In the genomic region with DNA sequence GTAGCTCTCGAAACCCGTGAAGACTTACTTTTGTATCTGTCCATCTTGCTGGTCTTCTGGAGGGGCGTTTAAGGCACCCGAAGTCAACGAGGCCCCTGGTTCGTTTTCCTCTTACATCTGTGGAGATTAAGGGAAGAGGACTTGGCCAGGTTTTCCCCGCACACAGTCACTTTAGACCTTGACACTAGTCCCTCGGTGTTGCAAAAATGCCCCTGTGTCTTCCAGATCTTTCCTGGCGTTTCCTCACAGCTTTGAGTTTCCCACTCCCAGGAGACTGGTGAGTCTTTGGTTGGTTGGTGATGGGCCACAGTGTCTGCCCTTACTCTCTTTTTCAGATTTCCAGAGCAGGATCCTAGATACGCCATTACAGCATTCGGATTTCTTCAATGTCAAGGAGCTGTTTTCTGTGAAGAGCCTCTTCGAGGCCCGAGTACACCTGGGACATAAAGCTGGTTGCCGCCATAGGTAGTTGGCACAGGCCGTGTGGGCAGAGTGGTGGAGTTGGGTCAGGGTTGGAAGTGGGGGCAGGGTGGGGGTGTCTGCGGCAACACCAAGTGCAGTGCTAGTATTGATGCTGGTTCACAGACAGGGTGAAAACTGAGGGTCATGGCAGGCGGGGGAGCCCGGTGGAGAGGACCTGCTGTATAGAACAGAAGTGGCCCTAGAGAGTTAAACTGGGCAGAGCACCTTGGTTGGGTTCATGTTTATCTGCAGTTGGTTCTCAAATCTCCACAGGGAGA, we compare ENCODE assay signal across 8 mouse cellular contexts. TPM values are rescaled to one million over a fixed set of nuclear protein-coding genes. Genes with fewer than 3 reads are reported as not detected.
A peak's percentile ranks its signal among the peaks of the same experiment; 100 is the strongest.
DNase-seq lines count a peak whose midpoint lies in the region; ATAC-seq and TF ChIP-seq lines count a peak whose summit lies in the region.

No protein-coding gene starts in this region.

- H3K36me3 ChIP-seq in heart, embryonic 11.5 days (ENCODE audit: control insufficient read depth, insufficient read depth, low read length), result peaks cover 15% of the 10 kb centered on the region
- H3K36me3 ChIP-seq in ES-Bruce4 (ENCODE audit: control insufficient read depth, insufficient read depth, low read length, poor library complexity, severe bottlenecking), result peaks cover 18% of the 10 kb centered on the region
- peaks cover 21% of the 10 kb centered on the region for H3K36me3 ChIP-seq in forebrain, embryonic 11.5 days (ENCODE audit: control insufficient read depth, insufficient read depth, low read length)
- peaks cover 43% of the 10 kb centered on the region for H3K36me3 ChIP-seq in liver, embryonic 12.5 days

- DNase-seq in heart, postnatal 25 days (ENCODE audit: low spot score), result no peak
- peak; percentile 48 for DNase-seq in forebrain, embryonic 11.5 days (ENCODE audit: low spot score)
- no peak for DNase-seq in spleen, postnatal 14 days (ENCODE audit: low spot score in 2 of 2)
- no peak for DNase-seq in left cerebral cortex, adult 18-20 months (ENCODE audit: low spot score in 2 of 2)

- WGBS in heart, embryonic 11.5 days (ENCODE audit: insufficient replicate concordance), result 51% methylated on average over 18 of the region's 18 CpGs
- WGBS in forebrain, embryonic 11.5 days, result 54% methylated on average over 18 of the region's 18 CpGs
- WGBS in liver, embryonic 12.5 days (ENCODE audit: insufficient replicate concordance), result 43% methylated on average over 18 of the region's 18 CpGs

- TF ChIP-seq POLR2A in ES-Bruce4 (IDR thresholded peaks at IDR 0.05; ENCODE audit: insufficient read depth, low read length), result no peak

- no peak for ATAC-seq in heart, embryonic 11.5 days (replicated peaks; ENCODE audit: insufficient number of reproducible peaks, low FRiP score, low TSS enrichment)
- no peak for ATAC-seq in forebrain, embryonic 11.5 days (replicated peaks; ENCODE audit: low FRiP score)
- ATAC-seq in liver, embryonic 12.5 days, result no peak
- no peak for ATAC-seq in CD4-positive, CD25-positive, alpha-beta regulatory T cell, adult 4 months

- peaks cover 5% of the 10 kb centered on the region; the same call in 1 of the 2 replicates for H3K4me1 ChIP-seq in heart, embryonic 11.5 days (ENCODE audit: control insufficient read depth, insufficient read depth, low read length)
- H3K4me1 ChIP-seq in ES-Bruce4 (ENCODE audit: control insufficient read depth, insufficient read depth, low read length), result no peaks in the 10 kb centered on the region
- H3K4me1 ChIP-seq in forebrain, embryonic 11.5 days (replicated peaks; ENCODE audit: control insufficient read depth, insufficient read depth, low read length), result peaks cover 11% of the 10 kb centered on the region
- peaks cover 19% of the 10 kb centered on the region for H3K4me1 ChIP-seq in liver, embryonic 12.5 days

- peak overlapping the region; percentile 91 for H3K4me2 ChIP-seq in heart, embryonic 11.5 days
- H3K4me2 ChIP-seq in forebrain, embryonic 11.5 days (ENCODE audit: low read depth, low read length, severe bottlenecking), result peak overlapping the region; percentile 63
- peak overlapping the region; percentile 79 for H3K4me2 ChIP-seq in liver, embryonic 12.5 days

- intact Hi-C loops in heart, postnatal 25 days (cut with DNase I), result no loop called here

- TF ChIP-seq EP300 in ES-Bruce4 (IDR thresholded peaks at IDR 0.05; ENCODE audit: insufficient read depth, low read depth, low read length), result no peak

- no peak overlapping the region for H3K27ac ChIP-seq in heart, embryonic 11.5 days (ENCODE audit: low read depth, low read length)
- no peak overlapping the region for H3K27ac ChIP-seq in ES-Bruce4 (ENCODE audit: insufficient read depth, low read length)
- H3K27ac ChIP-seq in forebrain, embryonic 11.5 days (ENCODE audit: low read depth, low read length), result no peak overlapping the region
- no peak overlapping the region for H3K27ac ChIP-seq in liver, embryonic 12.5 days

- peaks cover 17% of the 10 kb centered on the region for H3K27me3 ChIP-seq in heart, embryonic 11.5 days (ENCODE audit: control insufficient read depth, insufficient read depth, low read length)
- H3K27me3 ChIP-seq in ES-Bruce4 (ENCODE audit: control insufficient read depth, insufficient read depth, low read length, poor library complexity, severe bottlenecking), result no peaks in the 10 kb centered on the region
- no peaks in the 10 kb centered on the region for H3K27me3 ChIP-seq in forebrain, embryonic 11.5 days (ENCODE audit: control insufficient read depth, insufficient read depth, low read length)
- peaks cover 35% of the 10 kb centered on the region for H3K27me3 ChIP-seq in liver, embryonic 12.5 days (replicated peaks)

- no peak for TF ChIP-seq CTCF in ES-Bruce4 (IDR thresholded peaks at IDR 0.05; ENCODE audit: low read depth, low read length)

- no peaks in the 10 kb centered on the region for H3K9me3 ChIP-seq in heart, embryonic 11.5 days (replicated peaks; ENCODE audit: control insufficient read depth, low read length)
- H3K9me3 ChIP-seq in ES-Bruce4 (replicated peaks; ENCODE audit: control insufficient read depth, insufficient read depth, low read length, poor library complexity, severe bottlenecking), result no peaks in the 10 kb centered on the region
- H3K9me3 ChIP-seq in forebrain, embryonic 11.5 days (ENCODE audit: control insufficient read depth, low read length), result peaks cover 2% of the 10 kb centered on the region; the same call in 1 of the 2 replicates
- H3K9me3 ChIP-seq in liver, embryonic 12.5 days (replicated peaks), result no peaks in the 10 kb centered on the region

- H3K9ac ChIP-seq in heart, embryonic 11.5 days (ENCODE audit: low read depth, low read length), result peak overlapping the region; percentile 96
- peak overlapping the region; percentile 91 for H3K9ac ChIP-seq in ES-Bruce4 (ENCODE audit: low read depth, poor library complexity, severe bottlenecking)
- peak overlapping the region; percentile 84 for H3K9ac ChIP-seq in forebrain, embryonic 11.5 days (ENCODE audit: low read length)
- H3K9ac ChIP-seq in liver, embryonic 12.5 days, result peak overlapping the region; percentile 86

- peak overlapping the region; percentile 96 for H3K4me3 ChIP-seq in heart, embryonic 11.5 days (ENCODE audit: low read depth, low read length)
- peak overlapping the region; percentile 87 for H3K4me3 ChIP-seq in ES-Bruce4 (ENCODE audit: low read depth, low read length)
- peak overlapping the region; percentile 90 for H3K4me3 ChIP-seq in forebrain, embryonic 11.5 days (ENCODE audit: low read depth, low read length)
- H3K4me3 ChIP-seq in liver, embryonic 12.5 days, result peak overlapping the region; percentile 89

RNA-seq across cellular contexts. Expression of a gene that starts 0.8 kb away (rescaled TPM):
- polyA plus RNA-seq in heart, embryonic 11.5 days (2014; fragmentation: Nextera tagmentation; extraction: Ambion mirVana), result 60.6 and 63.9 TPM in 2 replicates
- 10 to 100 TPM; 43.0 to 43.9 TPM for total RNA-seq in heart, postnatal 25 days (2021)
- 68.4 and 74.6 TPM in 2 replicates for polyA plus RNA-seq in ES-Bruce4 (2011; ENCODE audit: insufficient read depth, insufficient read length, low read depth, missing spikeins)
- 67.2 and 70.6 TPM in 2 replicates for polyA plus RNA-seq in forebrain, embryonic 11.5 days (2014; fragmentation: Nextera tagmentation; extraction: Ambion mirVana)
- polyA plus RNA-seq in liver, embryonic 12.5 days (2016; fragmentation: Nextera tagmentation; extraction: Ambion mirVana), result 39.8 and 41.0 TPM in 2 replicates
- 10 to 100 TPM; 19.5 to 24.0 TPM for polyA plus RNA-seq in CD4-positive, CD25-positive, alpha-beta regulatory T cell, adult 4 months (2017; shearing (Covaris generic))
- 10 to 100 TPM; 37.3 to 40.1 TPM for total RNA-seq in left cerebral cortex, adult 18-20 months (2021)

RNA-seq across cellular contexts. Expression of a gene that starts 2.5 kb away (rescaled TPM):
- polyA plus RNA-seq in heart, embryonic 11.5 days (2014; fragmentation: Nextera tagmentation; extraction: Ambion mirVana), result 0.40 TPM in 1 of 2 replicates, not detected in the other
- total RNA-seq in heart, postnatal 25 days (2021), result not detected
- 34.9 and 41.9 TPM in 2 replicates for polyA plus RNA-seq in ES-Bruce4 (2011; ENCODE audit: insufficient read depth, insufficient read length, low read depth, missing spikeins)
- polyA plus RNA-seq in forebrain, embryonic 11.5 days (2014; fragmentation: Nextera tagmentation; extraction: Ambion mirVana), result 1.6 and 2.2 TPM in 2 replicates
- polyA plus RNA-seq in liver, embryonic 12.5 days (2016; fragmentation: Nextera tagmentation; extraction: Ambion mirVana), result not detected in 2 replicates
- not detected for polyA plus RNA-seq in CD4-positive, CD25-positive, alpha-beta regulatory T cell, adult 4 months (2017; shearing (Covaris generic))
- 1 to 10 TPM; 4.4 to 5.2 TPM for total RNA-seq in left cerebral cortex, adult 18-20 months (2021)

RNA-seq across cellular contexts. Expression of a gene that starts 22.1 kb away (rescaled TPM):
- 2.3 and 3.1 TPM in 2 replicates for polyA plus RNA-seq in heart, embryonic 11.5 days (2014; fragmentation: Nextera tagmentation; extraction: Ambion mirVana)
- total RNA-seq in heart, postnatal 25 days (2021), result 1 to 10 TPM; 4.2 to 4.6 TPM
- 4.0 and 4.1 TPM in 2 replicates for polyA plus RNA-seq in ES-Bruce4 (2011; ENCODE audit: insufficient read depth, insufficient read length, low read depth, missing spikeins)
- 7.4 and 7.8 TPM in 2 replicates for polyA plus RNA-seq in forebrain, embryonic 11.5 days (2014; fragmentation: Nextera tagmentation; extraction: Ambion mirVana)
- 0.37 and 0.42 TPM in 2 replicates for polyA plus RNA-seq in liver, embryonic 12.5 days (2016; fragmentation: Nextera tagmentation; extraction: Ambion mirVana)
- not detected for polyA plus RNA-seq in CD4-positive, CD25-positive, alpha-beta regulatory T cell, adult 4 months (2017; shearing (Covaris generic))
- 10 to 100 TPM; 27.1 to 27.2 TPM for total RNA-seq in left cerebral cortex, adult 18-20 months (2021)

RNA-seq across cellular contexts. Expression of a gene that starts 28.0 kb away (rescaled TPM):
- polyA plus RNA-seq in heart, embryonic 11.5 days (2014; fragmentation: Nextera tagmentation; extraction: Ambion mirVana), result 0.17 and 0.27 TPM in 2 replicates
- 1 to 10 TPM; 1.7 to 3.1 TPM for total RNA-seq in heart, postnatal 25 days (2021)
- 2.1 and 2.8 TPM in 2 replicates for polyA plus RNA-seq in ES-Bruce4 (2011; ENCODE audit: insufficient read depth, insufficient read length, low read depth, missing spikeins)
- 0.35 TPM in 1 of 2 replicates, not detected in the other for polyA plus RNA-seq in forebrain, embryonic 11.5 days (2014; fragmentation: Nextera tagmentation; extraction: Ambion mirVana)
- polyA plus RNA-seq in liver, embryonic 12.5 days (2016; fragmentation: Nextera tagmentation; extraction: Ambion mirVana), result 0.37 and 0.39 TPM in 2 replicates
- not detected for polyA plus RNA-seq in CD4-positive, CD25-positive, alpha-beta regulatory T cell, adult 4 months (2017; shearing (Covaris generic))
- 1 to 10 TPM; 2.4 to 2.6 TPM for total RNA-seq in left cerebral cortex, adult 18-20 months (2021)

RNA-seq across cellular contexts. Expression of a gene that starts 37.2 kb away (rescaled TPM):
- polyA plus RNA-seq in heart, embryonic 11.5 days (2014; fragmentation: Nextera tagmentation; extraction: Ambion mirVana), result not detected in 2 replicates
- 1 to 10 TPM in 1 of 2 experiments, not detected in 1; 1.4 TPM for total RNA-seq in heart, postnatal 25 days (2021)
- polyA plus RNA-seq in ES-Bruce4 (2011; ENCODE audit: insufficient read depth, insufficient read length, low read depth, missing spikeins), result 2.8 TPM in 1 of 2 replicates, not detected in the other
- polyA plus RNA-seq in forebrain, embryonic 11.5 days (2014; fragmentation: Nextera tagmentation; extraction: Ambion mirVana), result not detected in 2 replicates
- 0.64 and 0.71 TPM in 2 replicates for polyA plus RNA-seq in liver, embryonic 12.5 days (2016; fragmentation: Nextera tagmentation; extraction: Ambion mirVana)
- polyA plus RNA-seq in CD4-positive, CD25-positive, alpha-beta regulatory T cell, adult 4 months (2017; shearing (Covaris generic)), result not detected
- 1 to 10 TPM in 1 of 2 experiments, not detected in 1; 1.1 TPM for total RNA-seq in left cerebral cortex, adult 18-20 months (2021)

Comparison
In these comparisons a context has a peak if more than half of its experiments do, and no peak if none do; other contexts are left out.
1. RNA of a gene that starts 2.5 kb away (polyA plus RNA-seq): 34.9 to 41.9 TPM in ES-Bruce4; 1.6 to 2.2 TPM in forebrain, embryonic 11.5 days, 0.40 TPM in heart, embryonic 11.5 days, not detected in CD4-positive, CD25-positive, alpha-beta regulatory T cell, adult 4 months and not detected in liver, embryonic 12.5 days; every median in the first group is over 10 times any median in the second.
2. Peak in every context shown above with its lines, with median percentiles within 50 percentile points of each other: H3K4me2 ChIP-seq, H3K4me3 ChIP-seq and H3K9ac ChIP-seq.